Mouse (Mus musculus) heart, postnatal 0 days (tissue): ENCODE measurements at regions not wholly inside any gene's neighbourhood (a gene's known extent, or its start where the extent isn't known, plus 50 kb on each side); places are given as distances from the start of the nearest gene placed in this dataset.
A peak's percentile ranks its signal among the peaks of the same experiment; 100 is the strongest.

Experiments used
- ATAC-seq: fragments of 200-750 bp; cut with Nextera tagmentation; 2 replicates; pipeline ENCODE4 v1.8.0; 2017; ENCODE audit warnings: low read depth, moderate number of reproducible peaks, moderate library complexity; ENCODE audit not compliant: insufficient read depth
- DNase-seq: peaks from one replicate; pipeline ENCODE4 v3.0.0-alpha.2; 2016; ENCODE audit warnings: low spot score
- H3K27ac ChIP-seq: fragments of 300-500 bp; sonication (generic); 2 replicates; pipeline ENCODE4 v1.5.1; 2014; ENCODE audit warnings: low read depth, mild to moderate bottlenecking
- H3K27me3 ChIP-seq: fragments of 300-500 bp; sonication (generic); 2 replicates; pipeline ENCODE4 v1.6.1; 2014; ENCODE audit warnings: low read length, mixed read lengths; ENCODE audit not compliant: control insufficient read depth, insufficient read depth
- H3K36me3 ChIP-seq: fragments of 300-500 bp; sonication (generic); replicated peaks from 2 replicates; pipeline ENCODE4 v1.6.1; 2014; ENCODE audit warnings: low read length, mixed read lengths; ENCODE audit not compliant: control insufficient read depth, insufficient read depth
- H3K4me1 ChIP-seq: fragments of 300-500 bp; sonication (generic); 2 replicates; pipeline ENCODE4 v1.6.1; 2014; ENCODE audit warnings: antibody characterized with exemption; ENCODE audit not compliant: control insufficient read depth, insufficient read depth
- H3K4me2 ChIP-seq: fragments of 300-500 bp; sonication (generic); 2 replicates; pipeline ENCODE4 v1.6.1; 2014; ENCODE audit warnings: low read depth, mild to moderate bottlenecking, low read length, moderate library complexity
- H3K4me3 ChIP-seq: fragments of 300-500 bp; sonication (generic); 2 replicates; pipeline ENCODE4 v1.5.1; 2014; ENCODE audit warnings: low read depth, low read length
- H3K9ac ChIP-seq: fragments of 300-500 bp; sonication (generic); replicated peaks from 2 replicates; pipeline ENCODE4 v1.6.1; 2014; ENCODE audit warnings: low read depth, low read length, mixed read lengths
- H3K9me3 ChIP-seq: fragments of 300-500 bp; sonication (generic); replicated peaks from 2 replicates; pipeline ENCODE4 v1.6.1; 2016; ENCODE audit warnings: low read length; ENCODE audit not compliant: control insufficient read depth
- CTCF ChIP-seq: IDR thresholded peaks from 2 replicates; pipeline ENCODE4 v1.5.1; 2016; ENCODE audit warnings: antibody characterized with exemption, control low read depth, low read depth
- EP300 ChIP-seq: IDR thresholded peaks from 2 replicates; pipeline ENCODE4 v1.6.1; 2016; ENCODE audit warnings: antibody characterized with exemption, low read depth
- WGBS: fragments of 180-500 bp; shearing (Covaris S2); extraction: QIAGEN DNeasy Blood & Tissue Kit; methylation state at CpG from one replicate; pipeline ENCODE4 v1.1.7; 2014; 5-methylcytosine and 5-hydroxymethylcytosine counted together

DNA sequence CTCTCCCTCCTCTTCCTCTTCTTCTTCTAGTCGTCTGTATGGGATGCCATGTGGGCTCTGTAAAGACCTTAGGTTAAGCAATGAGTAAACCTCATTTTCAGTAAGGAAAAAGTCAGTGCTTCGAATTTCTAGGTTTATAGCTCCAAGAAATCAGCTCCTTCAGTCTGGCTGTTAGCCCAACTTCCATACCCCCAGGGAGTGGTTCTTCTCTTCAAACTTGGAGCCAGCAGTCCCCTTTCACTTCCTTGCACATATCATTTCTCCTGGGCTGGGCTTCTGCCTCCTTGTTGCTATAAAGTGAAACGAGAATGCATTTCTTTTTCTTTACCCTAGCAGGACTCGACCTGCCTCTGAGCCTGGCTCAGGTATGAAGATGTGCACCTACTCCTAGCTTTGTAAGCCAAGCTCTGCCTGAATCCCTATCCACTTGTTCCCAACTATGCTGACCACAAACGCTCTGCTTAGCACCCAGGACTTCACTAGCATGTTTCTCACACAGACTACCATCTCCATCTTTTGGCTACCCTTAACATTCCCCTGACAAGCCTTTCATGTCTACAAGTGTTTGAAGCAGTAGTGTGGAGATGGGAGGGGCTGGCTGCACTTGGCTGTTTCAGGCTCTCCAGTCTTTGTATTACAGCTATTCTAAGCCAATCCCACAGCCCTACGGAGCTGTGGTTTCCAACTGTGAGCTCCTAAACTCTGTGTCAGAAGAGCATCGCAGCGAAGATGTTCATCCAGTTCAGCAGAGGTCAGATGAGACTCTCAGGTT lies 243.8 kb upstream of the Tprg start:
- H3K4me2 ChIP-seq, result no peak overlapping the region
- WGBS, result 42% methylated on average over 8 of the region's 8 CpGs
- no peak overlapping the region for H3K4me3 ChIP-seq
- H3K9me3 ChIP-seq, result no peaks in the 10 kb centered on the region
- H3K36me3 ChIP-seq, result no peaks in the 10 kb centered on the region
- ATAC-seq, result no peak
- peaks cover 16% of the 10 kb centered on the region for H3K4me1 ChIP-seq
- TF ChIP-seq CTCF (no peak), EP300 (no peak)
- DNase-seq, result no peak
- H3K9ac ChIP-seq, result no peak overlapping the region
- H3K27ac ChIP-seq, result peak overlapping the region; percentile 70
- no peaks in the 10 kb centered on the region for H3K27me3 ChIP-seq

DNA sequence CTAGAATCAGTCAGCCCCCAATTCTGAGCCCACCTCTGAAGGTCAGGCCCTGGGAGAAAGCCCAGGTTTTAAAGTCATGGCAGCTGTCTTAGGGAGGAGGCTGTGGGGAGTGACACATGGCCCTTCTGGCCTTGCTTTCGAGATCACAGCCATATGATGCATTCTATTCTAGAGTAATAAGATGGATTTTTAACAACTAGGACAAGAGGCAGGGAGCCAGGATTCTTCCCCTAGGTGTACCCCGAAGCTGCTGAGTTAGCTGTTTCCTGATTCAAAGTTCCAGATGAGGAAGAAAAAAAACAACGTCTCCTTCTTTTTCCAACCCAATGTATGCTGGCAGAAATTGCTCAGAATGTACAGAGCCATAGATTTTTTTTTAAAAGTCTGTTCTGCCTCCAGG lies 242.0 kb upstream of the Tprg start:
- H3K4me3 ChIP-seq, result no peak overlapping the region
- no peak overlapping the region for H3K4me2 ChIP-seq
- no peaks in the 10 kb centered on the region for H3K27me3 ChIP-seq
- no peak overlapping the region for H3K9ac ChIP-seq
- H3K4me1 ChIP-seq, result peaks cover 19% of the 10 kb centered on the region
- no peak overlapping the region for H3K27ac ChIP-seq
- no peaks in the 10 kb centered on the region for H3K9me3 ChIP-seq
- ATAC-seq (no peak), DNase-seq (no peak)
- 81% methylated on average over 3 of the region's 3 CpGs for WGBS
- no peaks in the 10 kb centered on the region for H3K36me3 ChIP-seq
- TF ChIP-seq EP300, result no peak
- TF ChIP-seq CTCF, result no peak

DNA sequence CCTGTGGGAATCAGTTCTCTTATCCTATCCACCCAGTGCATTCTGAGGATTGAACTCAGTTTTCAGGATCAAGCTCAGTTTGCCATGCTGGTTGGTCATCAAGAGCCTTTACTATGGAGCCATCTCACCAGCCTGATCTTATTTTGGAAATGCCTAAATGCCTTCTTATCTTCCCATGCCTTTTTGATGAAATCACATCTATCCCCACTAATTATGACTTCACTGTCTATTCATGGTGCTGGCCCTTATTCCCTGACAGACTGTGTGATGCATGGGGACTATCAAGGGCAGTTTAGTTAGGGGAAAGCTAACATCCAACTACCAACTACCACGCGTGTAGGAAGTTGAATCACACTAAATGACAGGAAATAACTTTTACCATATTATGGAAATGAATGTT lies 238.9 kb upstream of the Tprg start:
- H3K4me3 ChIP-seq, result no peak overlapping the region
- no peak overlapping the region for H3K27ac ChIP-seq
- TF ChIP-seq EP300 (no peak), CTCF (no peak)
- H3K4me1 ChIP-seq, result peaks cover 13% of the 10 kb centered on the region
- H3K9ac ChIP-seq, result no peak overlapping the region
- 29% methylated on average over 2 of the region's 2 CpGs for WGBS
- H3K9me3 ChIP-seq, result no peaks in the 10 kb centered on the region
- ATAC-seq (peak; percentile 34; the same call in 1 of the 2 replicates), DNase-seq (no peak)
- H3K36me3 ChIP-seq, result no peaks in the 10 kb centered on the region
- H3K27me3 ChIP-seq, result no peaks in the 10 kb centered on the region
- H3K4me2 ChIP-seq, result no peak overlapping the region

DNA sequence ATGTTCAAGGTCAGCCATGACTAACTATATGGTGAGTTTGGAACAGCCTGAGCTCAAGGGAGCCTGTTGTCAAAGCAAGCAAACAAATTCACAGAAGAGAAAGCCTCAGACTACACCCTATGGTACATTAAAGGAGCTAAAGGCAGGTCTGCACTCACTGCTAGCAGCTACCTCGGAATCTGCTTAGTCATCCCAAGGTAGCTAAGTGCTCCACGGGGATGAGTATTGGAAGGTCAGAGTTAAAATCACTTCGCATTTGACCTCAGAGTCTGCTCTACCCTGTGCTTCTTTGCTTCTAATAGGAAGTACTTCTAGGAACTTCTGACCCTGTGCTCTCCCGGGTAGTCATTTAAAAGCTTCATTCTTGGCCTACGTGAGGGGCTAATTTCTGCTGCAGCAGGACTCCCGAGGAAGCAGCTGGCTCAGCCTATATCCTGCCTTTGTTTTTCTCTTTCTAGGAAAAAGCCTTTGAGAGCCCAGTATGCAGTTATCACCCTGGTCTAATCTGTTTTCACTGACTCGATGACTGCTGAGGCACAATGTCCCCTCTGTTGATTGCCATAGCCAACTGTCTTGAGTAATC lies 236.6 kb upstream of the Tprg start:
- H3K9ac ChIP-seq, result no peak overlapping the region
- TF ChIP-seq CTCF (no peak), EP300 (0 out of 2 replicates have a peak, but pooled peaks have one; percentile 36)
- DNase-seq (peak; percentile 67), ATAC-seq (peak; percentile 58)
- no peak overlapping the region for H3K27ac ChIP-seq
- no peaks in the 10 kb centered on the region for H3K9me3 ChIP-seq
- no peak overlapping the region for H3K4me2 ChIP-seq
- H3K4me1 ChIP-seq, result peaks cover 11% of the 10 kb centered on the region
- no peaks in the 10 kb centered on the region for H3K27me3 ChIP-seq
- no peaks in the 10 kb centered on the region for H3K36me3 ChIP-seq
- 35% methylated on average over 7 of the region's 7 CpGs for WGBS
- no peak overlapping the region for H3K4me3 ChIP-seq

DNA sequence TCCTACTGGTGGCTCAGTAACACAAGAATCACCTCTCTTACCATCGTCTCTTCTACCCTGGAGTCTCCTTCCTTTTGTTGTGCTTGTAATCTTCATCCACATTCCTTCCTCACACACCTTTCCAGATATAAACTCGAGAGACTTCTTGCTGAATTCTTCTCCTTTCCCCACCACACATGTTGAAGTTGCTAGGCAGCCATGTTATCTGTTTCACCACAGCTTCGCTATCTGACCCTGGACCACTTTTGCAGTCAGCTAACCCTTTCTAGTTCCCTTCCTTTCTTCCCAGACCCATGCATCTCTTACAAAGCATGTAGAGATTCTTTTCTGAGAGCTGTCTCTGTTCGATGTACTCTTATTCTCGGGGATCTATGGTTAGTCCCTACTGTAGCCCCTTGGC lies 235.6 kb upstream of the Tprg start:
- TF ChIP-seq CTCF (no peak), EP300 (no peak)
- no peak overlapping the region for H3K4me2 ChIP-seq
- H3K27ac ChIP-seq, result no peak overlapping the region
- H3K27me3 ChIP-seq, result no peaks in the 10 kb centered on the region
- H3K9me3 ChIP-seq, result no peaks in the 10 kb centered on the region
- 76% methylated on average over 5 of the region's 5 CpGs for WGBS
- H3K4me1 ChIP-seq, result peaks cover 11% of the 10 kb centered on the region
- DNase-seq (no peak), ATAC-seq (no peak)
- no peak overlapping the region for H3K9ac ChIP-seq
- no peak overlapping the region for H3K4me3 ChIP-seq
- no peaks in the 10 kb centered on the region for H3K36me3 ChIP-seq
